Mouse (Mus musculus): Measurements from ENCODE around the gene Mrtfb. TPM values are rescaled to one million over a fixed set of nuclear protein-coding genes. Genes with fewer than 3 reads are reported as not detected.

Gene Mrtfb
- polyA plus RNA-seq, 1 experiment: 18.6 TPM

- Histone ChIP-seq H3K4me3 (replicated peaks; ENCODE audit: insufficient read depth, low read depth, low read length) (no peak overlapping the region), H3K27ac (ENCODE audit: insufficient read depth, low read length) (peak overlapping the region; percentile 6; the same call in 1 of the 2 replicates), H3K4me1 (ENCODE audit: control insufficient read depth, insufficient read depth, low read length) (peaks cover 21% of the 10 kb centered on the region), H3K27me3 (ENCODE audit: control insufficient read depth, insufficient read depth, low read length) (no peaks in the 10 kb centered on the region)
- DNase-seq: peak; percentile 34 to 35
- 30% methylated on average over 4 of the region's 4 CpGs for WGBS
- no peak for TF ChIP-seq POLR2A (IDR thresholded peaks at IDR 0.05; ENCODE audit: borderline replicate concordance, insufficient read depth, low read length)
- no peak for TF ChIP-seq CTCF (IDR thresholded peaks at IDR 0.05; ENCODE audit: borderline replicate concordance, insufficient read depth, low read depth, low read length)
Measured at GRCm38 (mm10) chr16:13366802-13367465, 110.7 kb downstream of the Mrtfb start.

GRCm38 (mm10) chr16:13367466-13367856, 111.2 kb downstream of the Mrtfb start:
- Histone ChIP-seq H3K27ac (ENCODE audit: insufficient read depth, low read length) (peak overlapping the region; percentile 6; the same call in 1 of the 2 replicates), H3K4me3 (replicated peaks; ENCODE audit: insufficient read depth, low read depth, low read length) (no peak overlapping the region), H3K4me1 (ENCODE audit: control insufficient read depth, insufficient read depth, low read length) (peaks cover 21% of the 10 kb centered on the region), H3K27me3 (ENCODE audit: control insufficient read depth, insufficient read depth, low read length) (no peaks in the 10 kb centered on the region)
- TF ChIP-seq POLR2A (IDR thresholded peaks at IDR 0.05; ENCODE audit: borderline replicate concordance, insufficient read depth, low read length) (no peak), CTCF (IDR thresholded peaks at IDR 0.05; ENCODE audit: borderline replicate concordance, insufficient read depth, low read depth, low read length) (no peak)
- DNase-seq: no peak
- 84% methylated on average over 2 of the region's 2 CpGs for WGBS

GRCm38 (mm10) chr16:13368645-13369044, 112.4 kb downstream of the Mrtfb start:
- TF ChIP-seq POLR2A (IDR thresholded peaks at IDR 0.05; ENCODE audit: borderline replicate concordance, insufficient read depth, low read length) (no peak), CTCF (IDR thresholded peaks at IDR 0.05; ENCODE audit: borderline replicate concordance, insufficient read depth, low read depth, low read length) (no peak)
- Histone ChIP-seq H3K27me3 (ENCODE audit: control insufficient read depth, insufficient read depth, low read length) (no peaks in the 10 kb centered on the region), H3K27ac (ENCODE audit: insufficient read depth, low read length) (no peak overlapping the region), H3K4me1 (ENCODE audit: control insufficient read depth, insufficient read depth, low read length) (peaks cover 23% of the 10 kb centered on the region), H3K4me3 (replicated peaks; ENCODE audit: insufficient read depth, low read depth, low read length) (no peak overlapping the region)
- no peak for DNase-seq
- 53% methylated on average over 1 of the region's 1 CpGs for WGBS

- peak overlapping the region; percentile 14 for H3K4me3 ChIP-seq (replicated peaks; ENCODE audit: insufficient read depth, low read depth, low read length)
- H3K4me1 ChIP-seq (ENCODE audit: control insufficient read depth, insufficient read depth, low read length): peaks cover 12% of the 10 kb centered on the region; the same call in 1 of the 2 replicates
- WGBS: 13% methylated on average over 11 of the region's 11 CpGs
- DNase-seq: peak; percentile 89 to 93
- TF ChIP-seq CTCF (IDR thresholded peaks at IDR 0.05; ENCODE audit: borderline replicate concordance, insufficient read depth, low read depth, low read length) (no peak), POLR2A (IDR thresholded peaks at IDR 0.05; ENCODE audit: borderline replicate concordance, insufficient read depth, low read length) (no peak)
- peak overlapping the region; percentile 58 for H3K27ac ChIP-seq (ENCODE audit: insufficient read depth, low read length)
- H3K27me3 ChIP-seq (ENCODE audit: control insufficient read depth, insufficient read depth, low read length): no peaks in the 10 kb centered on the region
Measured at GRCm38 (mm10) chr16:13371740-13372287, 115.5 kb downstream of the Mrtfb start.

DNA sequence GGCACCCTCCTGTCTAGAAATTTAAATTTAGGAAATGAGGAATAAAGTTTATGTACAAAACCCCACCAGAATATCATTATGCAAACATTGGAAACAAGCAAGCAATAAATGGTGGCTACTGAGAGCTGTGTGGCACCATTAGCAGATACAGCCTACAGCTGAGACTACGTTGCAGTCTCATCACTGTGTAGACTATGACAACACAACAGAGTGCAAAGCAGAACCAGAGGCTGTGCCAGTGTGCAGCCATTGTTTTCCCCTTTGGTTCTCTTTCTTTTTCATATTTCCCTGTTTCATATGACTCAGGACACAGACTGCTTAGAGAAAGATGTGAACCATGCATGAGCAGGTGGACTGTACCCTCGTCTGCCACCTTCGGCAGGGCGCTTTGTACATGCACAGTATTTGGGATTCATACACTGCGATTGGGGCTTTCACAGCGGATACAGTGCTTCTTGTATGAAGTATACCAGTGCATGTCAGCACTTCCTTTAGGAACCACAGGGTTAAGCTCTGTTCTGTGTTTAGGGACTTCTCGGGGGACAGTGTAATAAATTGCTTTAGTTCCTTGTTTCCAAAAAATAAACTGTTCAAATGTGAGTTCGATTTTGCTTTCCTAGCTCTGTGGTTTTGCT, 116.7 kb downstream of the Mrtfb start:
- Histone ChIP-seq H3K27ac (ENCODE audit: insufficient read depth, low read length) (no peak overlapping the region), H3K27me3 (ENCODE audit: control insufficient read depth, insufficient read depth, low read length) (no peaks in the 10 kb centered on the region), H3K4me3 (replicated peaks; ENCODE audit: insufficient read depth, low read depth, low read length) (no peak overlapping the region), H3K4me1 (ENCODE audit: control insufficient read depth, insufficient read depth, low read length) (peaks cover 7% of the 10 kb centered on the region; the same call in 1 of the 2 replicates)
- 93% methylated on average over 8 of the region's 8 CpGs for WGBS
- TF ChIP-seq CTCF (IDR thresholded peaks at IDR 0.05; ENCODE audit: borderline replicate concordance, insufficient read depth, low read depth, low read length): no peak
- no peak for TF ChIP-seq POLR2A (IDR thresholded peaks at IDR 0.05; ENCODE audit: borderline replicate concordance, insufficient read depth, low read length)
- DNase-seq: no peak

- H3K27ac ChIP-seq (ENCODE audit: insufficient read depth, low read length): no peak overlapping the region
- DNase-seq: no peak
- WGBS: 88% methylated on average over 7 of the region's 7 CpGs
Measured at GRCm38 (mm10) chr16:13376947-13377486, 120.7 kb downstream of the Mrtfb start.

GRCm38 (mm10) chr16:13378157-13378556, 121.9 kb downstream of the Mrtfb start:
- TF ChIP-seq POLR2A (IDR thresholded peaks at IDR 0.05; ENCODE audit: borderline replicate concordance, insufficient read depth, low read length) (no peak), CTCF (IDR thresholded peaks at IDR 0.05; ENCODE audit: borderline replicate concordance, insufficient read depth, low read depth, low read length) (no peak)
- no peak for DNase-seq
- WGBS: 79% methylated on average over 5 of the region's 5 CpGs
- no peak overlapping the region for H3K27ac ChIP-seq (ENCODE audit: insufficient read depth, low read length)
- H3K4me1 ChIP-seq (ENCODE audit: control insufficient read depth, insufficient read depth, low read length): no peaks in the 10 kb centered on the region; the same call in 1 of the 2 replicates
- H3K27me3 ChIP-seq (ENCODE audit: control insufficient read depth, insufficient read depth, low read length): no peaks in the 10 kb centered on the region
- no peak overlapping the region for H3K4me3 ChIP-seq (replicated peaks; ENCODE audit: insufficient read depth, low read depth, low read length)

More at GRCm38 (mm10) chr16:13376947-13377486, 120.7 kb downstream of the Mrtfb start:
- Histone ChIP-seq H3K27me3 (ENCODE audit: control insufficient read depth, insufficient read depth, low read length) (no peaks in the 10 kb centered on the region), H3K4me1 (ENCODE audit: control insufficient read depth, insufficient read depth, low read length) (peaks cover 3% of the 10 kb centered on the region; the same call in 1 of the 2 replicates), H3K4me3 (replicated peaks; ENCODE audit: insufficient read depth, low read depth, low read length) (no peak overlapping the region)
- TF ChIP-seq POLR2A (IDR thresholded peaks at IDR 0.05; ENCODE audit: borderline replicate concordance, insufficient read depth, low read length) (no peak), CTCF (IDR thresholded peaks at IDR 0.05; ENCODE audit: borderline replicate concordance, insufficient read depth, low read depth, low read length) (no peak)
